Mouse (Mus musculus): ENCODE measurements around the gene Gm3278.
"Not testable (repeated sequence)": the region's sequence is repeated elsewhere in the genome, so short reads cannot be mapped to it uniquely, and the experiment has no call there.

Gene Gm3278

GRCm38 (mm10) chr14:4892116-4892515 lies at the start of gene Gm3278:
Gene Gm3278, plus strand, starts transcription at chr14:4892416.
- not testable (repeated sequence) for DNase-seq (ENCODE audit: extremely low spot score, low read depth, low spot score)

GRCm38 (mm10) chr14:4855299-4855980 lies 36.8 kb upstream of the Gm3278 start, which contains the start of gene Gm3264:
Gene Gm3264, plus strand, starts transcription at chr14:4855576.
- DNase-seq (ENCODE audit: extremely low spot score, low read depth, low spot score), result not testable (repeated sequence)

All from hindlimb bud, embryonic 11.5 days (tissue).